Comparison of ENCODE assay signal across 17 mouse cellular contexts in the genomic region with DNA sequence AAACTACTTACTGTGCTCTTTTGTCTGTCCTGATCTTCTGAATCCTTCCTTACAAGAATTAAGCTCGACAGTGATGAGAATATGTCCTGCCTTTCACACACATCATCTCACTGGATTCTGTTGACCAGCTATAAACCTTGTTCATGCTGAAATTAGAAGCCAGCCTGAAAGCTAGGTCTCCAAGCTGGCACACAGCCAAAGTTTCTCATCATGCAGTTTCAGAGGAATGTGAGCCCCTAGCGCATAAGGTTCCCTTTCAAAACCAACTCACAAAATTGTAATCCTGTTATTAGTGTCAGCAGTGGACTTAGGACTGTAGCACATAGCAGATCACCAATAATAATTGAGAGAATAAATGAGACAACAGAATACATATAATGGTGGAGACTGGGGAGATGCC.
DNase-seq lines count a peak whose midpoint lies in the region; ATAC-seq lines count a peak whose summit lies in the region.
"Had no signal": no experiment of that assay in that cellular context is flagged by ENCODE, and none has a peak within 500 bp of the region (broad histone marks: within the 10 kb centered on the region; RNA-seq: fewer than 3 reads in every experiment).

No protein-coding gene starts in this region.

- H3K27me3 ChIP-seq in hindbrain, embryonic 11.5 days (ENCODE audit: control insufficient read depth, insufficient read depth, low read length), result no peaks in the 10 kb centered on the region
- H3K27me3 ChIP-seq in hindbrain, embryonic 13.5 days, result no peaks in the 10 kb centered on the region
- no peaks in the 10 kb centered on the region for H3K27me3 ChIP-seq in midbrain, embryonic 14.5 days (ENCODE audit: control insufficient read depth, insufficient read depth, low read length)
- H3K27me3 ChIP-seq in midbrain, embryonic 15.5 days (replicated peaks), result no peaks in the 10 kb centered on the region
- H3K27me3 ChIP-seq: CH12.LX; liver, embryonic 12.5 days; neural tube, embryonic 15.5 days; Patski had no signal

- no peak overlapping the region for H3K27ac ChIP-seq in hindbrain, embryonic 11.5 days (ENCODE audit: low read depth, low read length)
- no peak overlapping the region for H3K27ac ChIP-seq in hindbrain, embryonic 13.5 days
- no peak overlapping the region for H3K27ac ChIP-seq in midbrain, embryonic 14.5 days (replicated peaks; ENCODE audit: low read depth, low read length)
- no peak overlapping the region for H3K27ac ChIP-seq in midbrain, embryonic 15.5 days
- H3K27ac ChIP-seq: liver, embryonic 12.5 days; neural tube, embryonic 15.5 days had no signal

- H3K36me3 ChIP-seq in hindbrain, embryonic 11.5 days (ENCODE audit: control insufficient read depth, insufficient read depth, low read length), result no peaks in the 10 kb centered on the region
- no peaks in the 10 kb centered on the region for H3K36me3 ChIP-seq in hindbrain, embryonic 13.5 days
- no peaks in the 10 kb centered on the region for H3K36me3 ChIP-seq in midbrain, embryonic 14.5 days (ENCODE audit: control insufficient read depth, insufficient read depth, low read length)
- H3K36me3 ChIP-seq in midbrain, embryonic 15.5 days (replicated peaks), result no peaks in the 10 kb centered on the region
- H3K36me3 ChIP-seq: liver, embryonic 12.5 days; neural tube, embryonic 15.5 days had no signal

- no peak overlapping the region for H3K4me2 ChIP-seq in hindbrain, embryonic 11.5 days (replicated peaks; ENCODE audit: low read depth, low read length)
- no peak overlapping the region for H3K4me2 ChIP-seq in hindbrain, embryonic 13.5 days
- no peak overlapping the region for H3K4me2 ChIP-seq in midbrain, embryonic 14.5 days (ENCODE audit: low read length)
- H3K4me2 ChIP-seq in midbrain, embryonic 15.5 days, result no peak overlapping the region
- H3K4me2 ChIP-seq: heart, embryonic 11.5 days; liver, embryonic 12.5 days; neural tube, embryonic 15.5 days had no signal

- no peak for ATAC-seq in hindbrain, embryonic 11.5 days (ENCODE audit: low FRiP score)
- no peak for ATAC-seq in hindbrain, embryonic 13.5 days (ENCODE audit: low FRiP score)
- ATAC-seq in midbrain, embryonic 14.5 days (ENCODE audit: low FRiP score, low TSS enrichment), result no peak
- no peak for ATAC-seq in midbrain, embryonic 15.5 days (replicated peaks)
- no peak for ATAC-seq in megakaryocyte-erythroid progenitor cell, adult 5-6 weeks (replicated peaks; ENCODE audit: low FRiP score, low TSS enrichment, poor library complexity, severe bottlenecking)
- ATAC-seq: intestine, embryonic 16.5 days; liver, embryonic 12.5 days; Patski had no signal

- DNase-seq in cerebellum, adult 11 months, result peak; percentile 6
- DNase-seq in cerebellum, adult 11-12 months, result no peak
- DNase-seq in hindbrain, embryonic 11.5 days (ENCODE audit: low spot score), result peak; percentile 12
- DNase-seq in midbrain, embryonic 14.5 days, result peak; percentile 50
- peak; percentile 1 for DNase-seq in retina, embryonic 14.5 days (ENCODE audit: low spot score)
- DNase-seq: heart, postnatal 36 days; spleen, adult 18-20 months; thymus, postnatal 25 days had no signal

- H3K4me1 ChIP-seq in hindbrain, embryonic 11.5 days (replicated peaks; ENCODE audit: control insufficient read depth, insufficient read depth, low read length), result no peaks in the 10 kb centered on the region
- no peaks in the 10 kb centered on the region for H3K4me1 ChIP-seq in hindbrain, embryonic 13.5 days (replicated peaks)
- no peaks in the 10 kb centered on the region for H3K4me1 ChIP-seq in midbrain, embryonic 14.5 days (ENCODE audit: control insufficient read depth, insufficient read depth, low read length)
- no peaks in the 10 kb centered on the region for H3K4me1 ChIP-seq in midbrain, embryonic 15.5 days
- H3K4me1 ChIP-seq: liver, embryonic 12.5 days; neural tube, embryonic 15.5 days had no signal

- no peak overlapping the region for H3K9ac ChIP-seq in hindbrain, embryonic 11.5 days (ENCODE audit: low read depth, low read length)
- no peak overlapping the region for H3K9ac ChIP-seq in hindbrain, embryonic 13.5 days
- no peak overlapping the region for H3K9ac ChIP-seq in midbrain, embryonic 14.5 days (replicated peaks; ENCODE audit: low read length)
- no peak overlapping the region for H3K9ac ChIP-seq in midbrain, embryonic 15.5 days
- H3K9ac ChIP-seq: liver, embryonic 12.5 days; neural tube, embryonic 15.5 days had no signal

- H3K4me3 ChIP-seq in hindbrain, embryonic 11.5 days (ENCODE audit: low read depth, low read length), result no peak overlapping the region
- no peak overlapping the region for H3K4me3 ChIP-seq in hindbrain, embryonic 13.5 days
- no peak overlapping the region for H3K4me3 ChIP-seq in midbrain, embryonic 14.5 days (replicated peaks; ENCODE audit: low read depth, low read length)
- H3K4me3 ChIP-seq in midbrain, embryonic 15.5 days, result no peak overlapping the region
- H3K4me3 ChIP-seq: liver, embryonic 12.5 days; neural tube, embryonic 15.5 days had no signal

- WGBS in hindbrain, embryonic 11.5 days, result 80% methylated on average over 2 of the region's 2 CpGs
- WGBS in hindbrain, embryonic 13.5 days, result 72% methylated on average over 2 of the region's 2 CpGs
- 56% methylated on average over 2 of the region's 2 CpGs for WGBS in midbrain, embryonic 14.5 days
- WGBS in midbrain, embryonic 15.5 days, result 52% methylated on average over 2 of the region's 2 CpGs

- H3K9me3 ChIP-seq in hindbrain, embryonic 11.5 days (ENCODE audit: control insufficient read depth, low read length), result no peaks in the 10 kb centered on the region
- H3K9me3 ChIP-seq in hindbrain, embryonic 13.5 days, result no peaks in the 10 kb centered on the region
- no peaks in the 10 kb centered on the region for H3K9me3 ChIP-seq in midbrain, embryonic 14.5 days (ENCODE audit: control insufficient read depth, low read length)
- no peaks in the 10 kb centered on the region for H3K9me3 ChIP-seq in midbrain, embryonic 15.5 days
- H3K9me3 ChIP-seq: liver, embryonic 12.5 days; neural tube, embryonic 15.5 days had no signal
